Mouse (Mus musculus) layer of hippocampus, adult 2 months (tissue): ENCODE measurements around the gene Capn2. TPM values are rescaled to one million over a fixed set of nuclear protein-coding genes. Genes with fewer than 3 reads are reported as not detected.

ENCODE experiments used
- DNase-seq, 2 experiments: peaks; one replicate each; pipeline ENCODE4 v3.0.0; 2022; ENCODE audit warnings: low spot score in 2 of 2
- H3K27ac ChIP-seq: fragments of 200-600 bp; 2 replicates; pipeline ENCODE4 v1.8.1; 2022
- H3K4me3 ChIP-seq: fragments of 200-600 bp; 2 replicates; pipeline ENCODE4 v1.8.1; 2022; ENCODE audit warnings: mild to moderate bottlenecking
- CTCF ChIP-seq: fragments of 200-600 bp; conservative IDR thresholded peaks from 2 replicates; pipeline ENCODE4 v1.8.1; 2022; ENCODE audit warnings: antibody characterized with exemption, mild to moderate bottlenecking, moderate library complexity
- total RNA-seq, 2 experiments: library from RNA; stranded (reverse); gene quantifications; 2 replicates each; pipeline ENCODE4 v1.2.3; 2021

Capn2 gene
- total RNA-seq, 2 experiments from 2014 or later = 56.4 to 61.1 TPM

GRCm38 (mm10) chr1:182460291-182461244 lies 56.8 kb downstream of the Capn2 start:
- TF ChIP-seq CTCF = no peak
- H3K4me3 ChIP-seq = no peak overlapping the region
- DNase-seq = no peak
- peak overlapping the region; percentile 54 for H3K27ac ChIP-seq

DNA sequence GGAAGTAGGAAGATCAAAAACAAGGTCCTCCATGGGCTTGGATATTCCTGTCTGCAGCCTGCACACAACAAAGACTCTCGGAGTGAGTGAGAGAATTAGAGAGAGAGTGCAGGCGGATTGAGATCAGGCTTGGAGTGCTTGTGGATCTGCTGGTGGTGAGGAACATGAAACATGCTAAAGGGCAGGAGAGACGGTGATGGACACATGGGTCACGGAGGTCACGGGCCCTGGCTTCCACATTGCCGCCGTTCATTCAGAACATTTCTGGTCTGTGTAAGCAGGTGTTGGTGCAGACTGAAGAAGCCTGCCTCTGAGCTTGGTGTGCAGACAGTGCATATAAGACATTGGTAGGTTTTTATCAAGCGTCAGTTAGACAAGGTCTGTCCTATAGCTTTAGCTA lies 58.0 kb downstream of the Capn2 start:
- Histone ChIP-seq H3K27ac (peak overlapping the region; percentile 71), H3K4me3 (no peak overlapping the region)
- TF ChIP-seq CTCF = no peak
- DNase-seq = no peak

GRCm38 (mm10) chr1:182458556-182458955 lies 58.9 kb downstream of the Capn2 start:
- no peak overlapping the region for H3K4me3 ChIP-seq
- no peak for DNase-seq
- TF ChIP-seq CTCF = no peak
- H3K27ac ChIP-seq = peak overlapping the region; percentile 71

DNA sequence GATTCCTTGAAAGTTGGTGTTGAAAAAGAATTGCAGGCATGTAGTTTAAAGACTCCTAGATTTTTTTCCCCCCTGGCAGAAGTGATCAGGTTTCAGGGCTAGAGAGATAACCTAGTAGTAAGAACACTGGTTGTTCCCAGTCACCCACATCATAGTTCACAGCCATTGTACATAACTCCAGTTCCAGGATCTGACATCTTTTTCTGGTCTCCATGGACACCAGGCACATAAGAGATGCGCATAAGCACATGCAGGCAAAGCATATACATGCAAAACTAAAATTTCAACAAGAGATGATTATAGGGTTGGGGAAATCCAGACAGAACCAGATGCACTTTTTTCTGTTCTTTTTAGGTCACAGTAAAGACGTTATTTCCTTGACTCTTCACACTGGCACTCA lies 62.3 kb downstream of the Capn2 start:
- peak overlapping the region; percentile 43; the same call in 1 of the 2 replicates for H3K27ac ChIP-seq
- TF ChIP-seq CTCF = no peak
- DNase-seq = no peak
- H3K4me3 ChIP-seq = no peak overlapping the region

DNA sequence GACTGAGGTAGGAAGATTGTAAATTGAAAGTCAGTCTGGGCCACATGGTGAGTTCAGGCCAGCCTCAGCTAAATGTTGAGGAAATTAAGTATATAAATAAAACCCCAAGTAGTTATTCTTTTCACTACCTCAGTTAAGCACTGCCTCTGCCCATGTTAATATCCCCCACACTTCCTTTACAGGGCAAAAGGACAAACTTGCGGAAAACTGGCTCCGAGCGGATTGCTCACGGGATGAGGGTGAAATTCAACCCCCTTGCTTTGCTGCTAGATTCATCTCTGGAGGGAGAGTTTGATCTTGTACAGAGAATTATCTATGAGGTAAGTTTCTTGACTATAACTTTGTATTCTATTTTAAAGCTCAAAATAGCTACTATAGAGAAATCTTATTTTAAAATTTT lies 64.9 kb downstream of the Capn2 start:
- no peak for TF ChIP-seq CTCF
- no peak for DNase-seq
- Histone ChIP-seq H3K4me3 (no peak overlapping the region), H3K27ac (no peak overlapping the region; the same call in 1 of the 2 replicates)

- Histone ChIP-seq H3K27ac (peak overlapping the region; percentile 82), H3K4me3 (no peak overlapping the region)
- TF ChIP-seq CTCF = no peak
- DNase-seq = peak in 1 of 2 experiments; percentile 24
Measured at GRCm38 (mm10) chr1:182448276-182449035, 69.0 kb downstream of the Capn2 start.

GRCm38 (mm10) chr1:182444116-182444515 lies 73.3 kb downstream of the Capn2 start:
- no peak for TF ChIP-seq CTCF
- Histone ChIP-seq H3K27ac (peak overlapping the region; percentile 28), H3K4me3 (no peak overlapping the region)
- DNase-seq = no peak

- no peak for TF ChIP-seq CTCF
- Histone ChIP-seq H3K27ac (peak overlapping the region; percentile 81), H3K4me3 (no peak overlapping the region; the same call in 1 of the 2 replicates)
- no peak for DNase-seq
Measured at GRCm38 (mm10) chr1:182441791-182442473, 75.5 kb downstream of the Capn2 start.

GRCm38 (mm10) chr1:182439546-182440222 lies 77.7 kb downstream of the Capn2 start:
- peak in 1 of 2 experiments; percentile 23 for DNase-seq
- no peak overlapping the region for H3K4me3 ChIP-seq
- no peak for TF ChIP-seq CTCF
- H3K27ac ChIP-seq = peak overlapping the region; percentile 81

DNA sequence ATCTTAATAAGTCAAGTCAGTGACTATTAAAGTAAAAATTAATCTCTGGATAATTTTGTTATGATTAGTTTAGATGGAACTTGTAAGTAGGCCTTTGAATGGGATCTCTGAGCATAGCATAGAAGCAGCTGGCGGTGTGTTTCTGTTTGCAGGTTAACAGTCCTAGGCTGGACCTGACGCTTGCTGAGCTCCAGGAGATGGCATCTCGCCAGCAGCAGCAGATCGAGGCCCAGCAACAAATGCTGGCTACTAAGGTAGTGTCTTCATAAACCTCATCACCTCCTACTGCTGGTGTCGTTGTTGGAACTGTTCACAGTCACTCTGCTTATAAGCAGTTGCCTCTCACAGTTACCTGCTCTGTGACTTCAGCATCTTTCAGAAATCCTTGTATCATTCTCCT lies 80.7 kb downstream of the Capn2 start:
- no peak for TF ChIP-seq CTCF
- DNase-seq = no peak
- no peak overlapping the region for H3K4me3 ChIP-seq
- H3K27ac ChIP-seq = no peak overlapping the region

DNA sequence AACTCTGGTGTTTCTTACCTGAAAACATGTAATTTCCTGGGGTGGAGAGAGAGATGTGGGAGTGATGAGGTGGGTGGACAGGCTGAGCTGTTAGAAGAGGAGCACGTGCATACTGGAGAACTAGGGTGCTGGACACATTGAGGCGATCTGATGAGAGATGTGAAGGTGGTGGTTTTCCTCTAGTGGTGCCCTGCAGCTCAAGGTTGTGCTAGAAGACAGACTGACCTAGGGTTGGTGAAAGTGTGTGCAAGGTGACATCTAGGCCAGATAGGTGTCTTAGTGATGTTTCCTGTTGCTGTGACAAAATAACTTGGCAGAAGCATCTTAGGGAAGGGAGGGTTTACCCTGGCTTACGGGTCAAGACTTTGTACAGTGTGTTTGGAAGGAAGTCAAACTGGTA lies 85.3 kb downstream of the Capn2 start:
- TF ChIP-seq CTCF = no peak
- H3K27ac ChIP-seq = no peak overlapping the region
- no peak for DNase-seq
- H3K4me3 ChIP-seq = no peak overlapping the region

DNA sequence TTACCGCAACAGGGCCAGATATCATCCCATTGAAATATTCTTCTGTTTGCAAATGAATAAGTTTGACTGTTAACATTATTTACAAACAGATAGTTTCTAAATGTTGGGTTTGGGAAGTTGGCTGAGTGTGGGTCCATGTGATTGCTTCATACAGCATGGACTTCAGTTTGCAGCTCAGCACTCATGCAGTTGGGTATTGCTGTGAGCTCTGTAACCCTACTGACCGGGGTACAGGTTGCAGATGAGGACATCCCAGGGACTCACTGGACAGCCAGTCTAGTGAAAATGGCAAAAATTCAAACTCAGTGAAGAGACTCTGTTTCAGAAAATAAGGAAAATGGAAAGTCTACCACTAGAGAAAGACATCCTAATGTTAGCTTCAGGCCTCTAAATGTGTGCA lies 86.7 kb downstream of the Capn2 start:
- DNase-seq = no peak
- no peak for TF ChIP-seq CTCF
- Histone ChIP-seq H3K27ac (no peak overlapping the region), H3K4me3 (no peak overlapping the region)
